Mouse (Mus musculus): Measurements from ENCODE around the gene Esp36.
"Not testable (repeated sequence)": the region's sequence is repeated elsewhere in the genome, so short reads cannot be mapped to it uniquely, and the experiment has no call there.

Esp36 gene

GRCm38 (mm10) chr17:38420085-38420484 lies at the start of gene Esp36:
Gene Esp36 (minus strand): TSS chr17:38420185.
- no peak for DNase-seq (ENCODE audit: low read depth, low spot score)

GRCm38 (mm10) chr17:38456206-38456605 lies 36.2 kb upstream of the Esp36 start:
- not testable (repeated sequence) for DNase-seq (ENCODE audit: low read depth, low spot score)

- DNase-seq (ENCODE audit: low read depth, low spot score), result no peak
Measured at GRCm38 (mm10) chr17:38450688-38451087, 30.7 kb upstream of the Esp36 start.

- no peak for DNase-seq (ENCODE audit: low read depth, low spot score)
Measured at GRCm38 (mm10) chr17:38406135-38406534, 13.8 kb downstream of the Esp36 start.

- DNase-seq (ENCODE audit: low read depth, low spot score), result no peak
Measured at GRCm38 (mm10) chr17:38391821-38392220, 28.2 kb downstream of the Esp36 start.
